Mouse (Mus musculus): ENCODE results near the gene Scamp2. TPM values are rescaled to one million over a fixed set of nuclear protein-coding genes. Genes with fewer than 3 reads are reported as not detected.

Scamp2 gene
- polyA plus RNA-seq, 1 experiment = 465 TPM

GRCm38 (mm10) chr9:57627191-57627590, 66.4 kb downstream of the Scamp2 start:
- H3K27ac ChIP-seq (ENCODE audit: control insufficient read depth, insufficient read depth, low read depth, low read length) = no peak overlapping the region
- no peaks in the 10 kb centered on the region; the same call in 1 of the 2 replicates for H3K4me1 ChIP-seq (ENCODE audit: control insufficient read depth, insufficient read depth, low read length)
- H3K4me3 ChIP-seq (ENCODE audit: control insufficient read depth, low read depth, low read length) = no peak overlapping the region
- H3K27me3 ChIP-seq (ENCODE audit: control insufficient read depth, insufficient read depth, low read length) = no peaks in the 10 kb centered on the region
- TF ChIP-seq CTCF (IDR thresholded peaks at IDR 0.05; ENCODE audit: control insufficient read depth, insufficient read depth, insufficient replicate concordance, low read depth, low read length) = no peak
- TF ChIP-seq POLR2A (IDR thresholded peaks at IDR 0.05; ENCODE audit: control insufficient read depth, low read depth, low read length) = no peak
- H3K36me3 ChIP-seq (ENCODE audit: control insufficient read depth, insufficient read depth, low read length) = no peaks in the 10 kb centered on the region

- TF ChIP-seq POLR2A (IDR thresholded peaks at IDR 0.05; ENCODE audit: control insufficient read depth, low read depth, low read length) = no peak
- no peak for TF ChIP-seq CTCF (IDR thresholded peaks at IDR 0.05; ENCODE audit: control insufficient read depth, insufficient read depth, insufficient replicate concordance, low read depth, low read length)
- Histone ChIP-seq H3K36me3 (ENCODE audit: control insufficient read depth, insufficient read depth, low read length) (no peaks in the 10 kb centered on the region), H3K27ac (ENCODE audit: control insufficient read depth, insufficient read depth, low read depth, low read length) (no peak overlapping the region), H3K4me1 (ENCODE audit: control insufficient read depth, insufficient read depth, low read length) (no peaks in the 10 kb centered on the region; the same call in 1 of the 2 replicates), H3K4me3 (ENCODE audit: control insufficient read depth, low read depth, low read length) (no peak overlapping the region), H3K27me3 (ENCODE audit: control insufficient read depth, insufficient read depth, low read length) (no peaks in the 10 kb centered on the region)
Observed at GRCm38 (mm10) chr9:57627892-57628291, 67.1 kb downstream of the Scamp2 start.

GRCm38 (mm10) chr9:57628717-57629116, 68.0 kb downstream of the Scamp2 start:
- no peak overlapping the region for H3K27ac ChIP-seq (ENCODE audit: control insufficient read depth, insufficient read depth, low read depth, low read length)
- no peaks in the 10 kb centered on the region for H3K36me3 ChIP-seq (ENCODE audit: control insufficient read depth, insufficient read depth, low read length)
- no peak for TF ChIP-seq CTCF (IDR thresholded peaks at IDR 0.05; ENCODE audit: control insufficient read depth, insufficient read depth, insufficient replicate concordance, low read depth, low read length)
- TF ChIP-seq POLR2A (IDR thresholded peaks at IDR 0.05; ENCODE audit: control insufficient read depth, low read depth, low read length) = no peak
- no peak overlapping the region for H3K4me3 ChIP-seq (ENCODE audit: control insufficient read depth, low read depth, low read length)
- no peaks in the 10 kb centered on the region; the same call in 1 of the 2 replicates for H3K4me1 ChIP-seq (ENCODE audit: control insufficient read depth, insufficient read depth, low read length)
- no peaks in the 10 kb centered on the region for H3K27me3 ChIP-seq (ENCODE audit: control insufficient read depth, insufficient read depth, low read length)

- Histone ChIP-seq H3K4me3 (ENCODE audit: control insufficient read depth, low read depth, low read length) (no peak overlapping the region), H3K27me3 (ENCODE audit: control insufficient read depth, insufficient read depth, low read length) (no peaks in the 10 kb centered on the region), H3K4me1 (ENCODE audit: control insufficient read depth, insufficient read depth, low read length) (no peaks in the 10 kb centered on the region; the same call in 1 of the 2 replicates), H3K36me3 (ENCODE audit: control insufficient read depth, insufficient read depth, low read length) (no peaks in the 10 kb centered on the region), H3K27ac (ENCODE audit: control insufficient read depth, insufficient read depth, low read depth, low read length) (no peak overlapping the region)
- TF ChIP-seq CTCF (IDR thresholded peaks at IDR 0.05; ENCODE audit: control insufficient read depth, insufficient read depth, insufficient replicate concordance, low read depth, low read length) = peak; percentile 99
- TF ChIP-seq POLR2A (IDR thresholded peaks at IDR 0.05; ENCODE audit: control insufficient read depth, low read depth, low read length) = no peak
Observed at GRCm38 (mm10) chr9:57629118-57629874, 68.6 kb downstream of the Scamp2 start.

- Histone ChIP-seq H3K36me3 (ENCODE audit: control insufficient read depth, insufficient read depth, low read length) (no peaks in the 10 kb centered on the region), H3K4me1 (ENCODE audit: control insufficient read depth, insufficient read depth, low read length) (peaks cover under 1% of the 10 kb centered on the region), H3K4me3 (ENCODE audit: control insufficient read depth, low read depth, low read length) (no peak overlapping the region), H3K27ac (ENCODE audit: control insufficient read depth, insufficient read depth, low read depth, low read length) (no peak overlapping the region), H3K27me3 (ENCODE audit: control insufficient read depth, insufficient read depth, low read length) (no peaks in the 10 kb centered on the region)
- no peak for TF ChIP-seq CTCF (IDR thresholded peaks at IDR 0.05; ENCODE audit: control insufficient read depth, insufficient read depth, insufficient replicate concordance, low read depth, low read length)
- no peak for TF ChIP-seq POLR2A (IDR thresholded peaks at IDR 0.05; ENCODE audit: control insufficient read depth, low read depth, low read length)
Observed at GRCm38 (mm10) chr9:57633481-57634024, 72.8 kb downstream of the Scamp2 start.

- no peak overlapping the region for H3K4me3 ChIP-seq (ENCODE audit: control insufficient read depth, low read depth, low read length)
- TF ChIP-seq CTCF (IDR thresholded peaks at IDR 0.05; ENCODE audit: control insufficient read depth, insufficient read depth, insufficient replicate concordance, low read depth, low read length) (no peak), POLR2A (IDR thresholded peaks at IDR 0.05; ENCODE audit: control insufficient read depth, low read depth, low read length) (no peak)
- no peaks in the 10 kb centered on the region for H3K27me3 ChIP-seq (ENCODE audit: control insufficient read depth, insufficient read depth, low read length)
- peaks cover 4% of the 10 kb centered on the region for H3K4me1 ChIP-seq (ENCODE audit: control insufficient read depth, insufficient read depth, low read length)
- H3K27ac ChIP-seq (ENCODE audit: control insufficient read depth, insufficient read depth, low read depth, low read length) = no peak overlapping the region
- no peaks in the 10 kb centered on the region for H3K36me3 ChIP-seq (ENCODE audit: control insufficient read depth, insufficient read depth, low read length)
Observed at GRCm38 (mm10) chr9:57637272-57637671, 76.5 kb downstream of the Scamp2 start.

GRCm38 (mm10) chr9:57637741-57638322, 77.1 kb downstream of the Scamp2 start:
- peaks cover 4% of the 10 kb centered on the region for H3K4me1 ChIP-seq (ENCODE audit: control insufficient read depth, insufficient read depth, low read length)
- no peak for TF ChIP-seq POLR2A (IDR thresholded peaks at IDR 0.05; ENCODE audit: control insufficient read depth, low read depth, low read length)
- TF ChIP-seq CTCF (IDR thresholded peaks at IDR 0.05; ENCODE audit: control insufficient read depth, insufficient read depth, insufficient replicate concordance, low read depth, low read length) = no peak
- H3K36me3 ChIP-seq (ENCODE audit: control insufficient read depth, insufficient read depth, low read length) = no peaks in the 10 kb centered on the region
- 0 out of 2 replicates have a peak overlapping the region, but pooled peaks have one; percentile 30 for H3K27ac ChIP-seq (ENCODE audit: control insufficient read depth, insufficient read depth, low read depth, low read length)
- H3K4me3 ChIP-seq (ENCODE audit: control insufficient read depth, low read depth, low read length) = no peak overlapping the region
- no peaks in the 10 kb centered on the region for H3K27me3 ChIP-seq (ENCODE audit: control insufficient read depth, insufficient read depth, low read length)

Other genes starting within 250 kb of the Scamp2 start
- gene Ppcdc, start 120.8 kb upstream of the Scamp2 start, polyA plus RNA-seq (2012; rRNA removed) = 37.5 and 39.1 TPM in 2 replicates
- gene Scamp5, start 92.9 kb upstream of the Scamp2 start, polyA plus RNA-seq (2012; rRNA removed) = 5.7 and 6.2 TPM in 2 replicates
- gene Rpp25, start 56.9 kb upstream of the Scamp2 start, polyA plus RNA-seq (2012; rRNA removed) = 0.20 and 0.55 TPM in 2 replicates
- gene Cox5a, start 39.7 kb upstream of the Scamp2 start, polyA plus RNA-seq (2012; rRNA removed) = 335 and 344 TPM in 2 replicates
- 2.3 and 2.8 TPM in 2 replicates for gene Fam219b, start 23.4 kb upstream of the Scamp2 start, polyA plus RNA-seq (2012; rRNA removed)
- gene Mpi, start 8.2 kb upstream of the Scamp2 start, polyA plus RNA-seq (2012; rRNA removed) = 268 and 282 TPM in 2 replicates
- 9.2 and 9.5 TPM in 2 replicates for gene Ulk3, start 28.5 kb downstream of the Scamp2 start, polyA plus RNA-seq (2012; rRNA removed)
- gene Cplx3, start 45.3 kb downstream of the Scamp2 start, polyA plus RNA-seq (2012; rRNA removed) = 0.16 TPM in 1 of 2 replicates, not detected in the other
- 0.06 TPM in 1 of 2 replicates, not detected in the other for gene Lman1l, start 59.8 kb downstream of the Scamp2 start, polyA plus RNA-seq (2012; rRNA removed)
- gene Csk, start 92.7 kb downstream of the Scamp2 start, polyA plus RNA-seq (2012; rRNA removed) = 13.4 and 13.9 TPM in 2 replicates
- gene Cyp1a2, start 122.8 kb downstream of the Scamp2 start, polyA plus RNA-seq (2012; rRNA removed) = 0.16 and 0.38 TPM in 2 replicates
- 0.09 and 0.11 TPM in 2 replicates for gene Cyp1a1, start 127.0 kb downstream of the Scamp2 start, polyA plus RNA-seq (2012; rRNA removed)
- 8.0 and 8.1 TPM in 2 replicates for gene Edc3, start 147.6 kb downstream of the Scamp2 start, polyA plus RNA-seq (2012; rRNA removed)
- gene Clk3, start 204.9 kb downstream of the Scamp2 start, polyA plus RNA-seq (2012; rRNA removed) = 197 and 224 TPM in 2 replicates

Data from testis, adult 2 months (tissue).